Mouse (Mus musculus) spleen, adult 2 months (tissue): ENCODE data around the gene Fyco1. TPM values are rescaled to one million over a fixed set of nuclear protein-coding genes. Genes with fewer than 3 reads are reported as not detected.

Experiments used
- DNase-seq, 2 experiments: peaks; one replicate each; pipeline versions ENCODE4 v3.0.0 to v3.0.0-alpha.2; 2012 to 2021; ENCODE audit warnings: low spot score in 2 of 2, low read depth in 1 of 2
- H3K27ac ChIP-seq: fragments of 200-500 bp; 2 replicates; pipeline ENCODE4 v1.5.1; 2012; ENCODE audit warnings: low read length, inconsistent platforms; ENCODE audit not compliant: insufficient read depth
- H3K27me3 ChIP-seq: fragments of 200-500 bp; 2 replicates; pipeline ENCODE4 v1.6.1; 2012; ENCODE audit warnings: mild to moderate bottlenecking, moderate library complexity, low read length, inconsistent platforms; ENCODE audit not compliant: control insufficient read depth, insufficient read depth
- H3K36me3 ChIP-seq: fragments of 200-500 bp; 2 replicates; pipeline ENCODE4 v1.6.1; 2012; ENCODE audit warnings: mild to moderate bottlenecking, low read length, inconsistent platforms; ENCODE audit not compliant: control insufficient read depth, insufficient read depth
- H3K4me1 ChIP-seq: fragments of 200-500 bp; 2 replicates; pipeline ENCODE4 v1.6.1; 2011; ENCODE audit warnings: inconsistent platforms; ENCODE audit not compliant: control insufficient read depth, insufficient read depth, insufficient read length
- H3K4me3 ChIP-seq: fragments of 200-500 bp; 2 replicates; pipeline ENCODE4 v1.5.1; 2011; ENCODE audit warnings: mild to moderate bottlenecking, inconsistent platforms; ENCODE audit not compliant: insufficient read depth, insufficient read length; ENCODE audit errors: extremely low read depth
- CTCF ChIP-seq: fragments of 200-500 bp; IDR thresholded peaks from 2 replicates; pipeline ENCODE4 v1.5.1; 2011; ENCODE audit warnings: mild to moderate bottlenecking, inconsistent platforms; ENCODE audit not compliant: insufficient read depth, insufficient read length, insufficient replicate concordance; ENCODE audit errors: extremely low read depth
- POLR2A ChIP-seq: fragments of 200-500 bp; IDR thresholded peaks from 2 replicates; pipeline ENCODE4 v1.6.1; 2011; ENCODE audit warnings: low read depth, low read length, inconsistent platforms
- WGBS: fragments of 180-500 bp; shearing (Covaris S2); methylation state at CpG from one replicate; pipeline ENCODE4 v1.1.7; 2018; 5-methylcytosine and 5-hydroxymethylcytosine counted together
- polyA plus RNA-seq: library from polyadenylated mRNA; depleted of rRNA; stranded (reverse); fragments of >200 nt; gene quantifications from 2 replicates; pipeline ENCODE4 v1.2.3, GENCODE M21; 2012

Fyco1 gene
- polyA plus RNA-seq, 1 experiment: 6.0 TPM

DNA sequence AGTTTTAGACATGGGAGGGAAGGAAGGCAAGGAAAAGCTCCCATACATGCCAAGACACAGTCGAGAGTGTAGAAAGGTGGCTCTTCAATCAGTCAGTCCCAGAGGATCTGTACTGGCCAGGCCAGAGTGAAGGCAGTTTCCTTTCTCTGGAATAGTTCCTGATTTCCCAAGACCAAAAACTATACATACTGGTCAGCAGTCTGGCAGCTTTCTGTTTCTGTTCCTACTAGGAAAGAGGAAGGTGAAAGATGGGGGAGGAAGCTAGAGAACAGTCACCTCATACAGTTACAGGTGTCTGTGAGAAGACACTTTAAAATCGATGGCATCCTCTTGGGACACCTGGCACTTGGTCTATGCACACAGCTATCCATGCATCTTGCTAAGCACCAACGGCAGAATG is 36.3 kb downstream of the Fyco1 start:
- peaks cover 35% of the 10 kb centered on the region for H3K36me3 ChIP-seq
- no peaks in the 10 kb centered on the region for H3K27me3 ChIP-seq
- TF ChIP-seq CTCF (no peak), POLR2A (no peak)
- H3K4me1 ChIP-seq: peaks cover 4% of the 10 kb centered on the region; the same call in 1 of the 2 replicates
- DNase-seq: no peak
- 61% methylated on average over 3 of the region's 3 CpGs for WGBS
- H3K4me3 ChIP-seq: no peak overlapping the region
- H3K27ac ChIP-seq: 0 out of 2 replicates have a peak overlapping the region, but pooled peaks have one; percentile 7

DNA sequence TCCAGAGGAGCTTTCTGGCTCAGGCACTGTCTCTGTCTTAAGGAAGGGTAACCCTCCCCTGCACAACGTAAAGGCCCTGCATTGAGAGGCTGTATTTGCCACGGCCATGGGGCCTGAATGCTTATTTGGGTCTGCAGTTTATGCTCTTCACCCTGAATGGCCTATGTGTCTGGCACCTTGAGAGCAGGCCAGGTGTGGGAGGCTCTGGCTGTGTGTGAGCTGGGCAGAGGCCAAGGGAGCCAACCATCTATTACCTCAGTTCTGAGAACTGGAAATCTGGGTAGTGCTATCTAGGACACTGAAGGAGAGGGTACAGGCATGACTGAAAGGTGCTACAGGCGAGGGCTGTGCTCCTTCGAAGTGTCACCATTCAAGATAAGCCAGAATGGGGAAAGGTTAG is 36.9 kb downstream of the Fyco1 start:
- 77% methylated on average over 4 of the region's 4 CpGs for WGBS
- H3K4me1 ChIP-seq: peaks cover 4% of the 10 kb centered on the region; the same call in 1 of the 2 replicates
- peak overlapping the region; percentile 67 for H3K27ac ChIP-seq
- no peak overlapping the region for H3K4me3 ChIP-seq
- TF ChIP-seq CTCF (no peak), POLR2A (no peak)
- DNase-seq: no peak
- no peaks in the 10 kb centered on the region for H3K27me3 ChIP-seq
- H3K36me3 ChIP-seq: peaks cover 34% of the 10 kb centered on the region

DNA sequence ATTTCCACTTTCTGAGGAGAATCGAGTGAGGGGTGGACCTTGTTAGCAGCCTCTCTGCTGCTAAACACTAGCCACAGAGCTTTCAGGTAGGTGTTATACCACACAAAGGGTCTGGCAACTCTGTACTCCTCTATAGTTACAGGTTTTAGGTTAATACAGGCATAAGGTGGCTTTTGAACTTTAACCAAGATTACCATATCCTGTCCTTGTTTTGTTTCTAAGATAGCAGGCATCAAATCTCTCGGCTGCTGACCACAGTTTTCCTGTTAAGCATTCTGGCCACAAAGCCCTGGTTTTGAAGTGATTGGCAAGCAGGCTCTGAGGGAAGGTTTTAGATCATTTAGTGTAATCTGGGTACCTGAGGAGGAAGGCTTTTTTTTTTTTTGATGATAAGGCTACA is 37.4 kb downstream of the Fyco1 start:
- Histone ChIP-seq H3K27me3 (no peaks in the 10 kb centered on the region), H3K27ac (peak overlapping the region; percentile 38; the same call in 1 of the 2 replicates), H3K4me3 (no peak overlapping the region), H3K36me3 (peaks cover 33% of the 10 kb centered on the region), H3K4me1 (peaks cover 4% of the 10 kb centered on the region; the same call in 1 of the 2 replicates)
- TF ChIP-seq CTCF: no peak
- TF ChIP-seq POLR2A: no peak
- WGBS: 35% methylated on average over 2 of the region's 2 CpGs
- peak; percentile 14 to 58 for DNase-seq

DNA sequence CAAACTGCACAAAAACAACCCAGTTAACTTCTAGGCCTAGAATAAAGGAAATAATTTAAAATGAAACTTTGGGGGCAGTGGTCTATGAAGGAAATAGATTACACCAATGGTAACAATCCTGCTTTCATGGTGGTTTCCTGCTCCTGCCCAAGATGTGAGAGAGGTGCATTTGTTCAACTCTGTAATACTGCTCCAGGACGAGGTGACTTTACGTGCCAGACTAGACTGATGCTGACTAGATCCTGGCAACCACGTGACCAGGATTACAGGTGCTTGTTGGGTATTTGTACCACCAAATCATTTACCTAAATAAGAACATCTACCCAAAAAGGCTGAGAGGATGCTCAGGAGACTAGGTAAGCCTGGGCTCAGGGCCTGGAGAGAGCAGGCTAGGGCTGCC is 39.9 kb downstream of the Fyco1 start:
- TF ChIP-seq POLR2A: no peak
- no peak for TF ChIP-seq CTCF
- Histone ChIP-seq H3K4me3 (no peak overlapping the region), H3K27me3 (no peaks in the 10 kb centered on the region), H3K27ac (peak overlapping the region; percentile 42; the same call in 1 of the 2 replicates), H3K36me3 (peaks cover 24% of the 10 kb centered on the region), H3K4me1 (peaks cover 4% of the 10 kb centered on the region; the same call in 1 of the 2 replicates)
- 52% methylated on average over 3 of the region's 3 CpGs for WGBS
- no peak for DNase-seq

DNA sequence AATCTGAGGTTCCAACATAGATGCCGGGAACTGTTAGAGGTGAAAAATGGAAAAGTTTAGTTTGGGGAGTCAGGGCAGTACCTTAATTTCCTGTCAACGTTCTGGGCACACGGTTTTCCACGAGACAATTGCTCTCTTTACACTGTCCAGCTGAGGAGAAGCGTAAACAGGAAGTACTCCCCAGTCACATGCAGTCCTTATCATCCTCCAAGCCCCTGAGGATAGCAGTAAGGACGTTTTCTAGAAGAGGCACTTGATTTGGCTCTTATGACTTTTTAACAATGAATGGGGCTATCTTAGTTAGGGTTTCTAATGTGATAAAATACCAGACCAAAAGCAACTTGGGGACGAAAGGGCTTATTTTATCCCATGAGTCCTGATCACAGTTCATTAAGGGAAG is 43.1 kb downstream of the Fyco1 start:
- no peak overlapping the region for H3K27ac ChIP-seq
- peaks cover 16% of the 10 kb centered on the region for H3K36me3 ChIP-seq
- WGBS: 71% methylated on average over 7 of the region's 7 CpGs

DNA sequence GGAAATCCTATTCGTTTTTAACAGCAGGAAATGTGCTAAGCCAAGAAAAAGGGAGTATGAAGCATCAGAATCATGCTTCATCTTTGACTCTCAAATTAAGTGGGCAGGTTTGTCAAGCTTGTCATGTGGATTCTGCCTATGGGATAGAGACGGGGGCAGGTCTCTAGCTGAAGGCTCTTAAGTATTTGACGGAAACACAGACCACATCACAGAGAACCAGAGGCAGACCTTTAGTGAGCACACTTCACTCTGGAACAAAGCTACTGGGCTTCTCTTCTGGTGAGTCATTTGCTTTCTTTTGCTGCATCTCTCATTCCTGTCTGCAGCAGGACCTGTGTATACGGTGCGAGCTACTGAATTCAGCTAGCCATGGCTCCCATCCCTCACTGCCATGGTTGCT is 45.4 kb downstream of the Fyco1 start, which contains the start of gene Cxcr6:
Gene Cxcr6 (plus strand): TSS at position 209 of the 400 bp plus-strand sequence.
- Histone ChIP-seq H3K4me1 (no peaks in the 10 kb centered on the region), H3K36me3 (peaks cover 9% of the 10 kb centered on the region), H3K27ac (no peak within 1 kb of the TSS), H3K4me3 (no peak within 1 kb of the TSS; the same call in 1 of the 2 replicates), H3K27me3 (no peaks in the 10 kb centered on the region)
- WGBS: 74% methylated on average over 5 of the region's 5 CpGs
- peak in 1 of 2 experiments; percentile 47 for DNase-seq
- TF ChIP-seq POLR2A: no peak

More for the DNA sequence above, 43.1 kb downstream of the Fyco1 start:
- TF ChIP-seq POLR2A (no peak), CTCF (no peak)
- Histone ChIP-seq H3K4me1 (peaks cover under 1% of the 10 kb centered on the region; the same call in 1 of the 2 replicates), H3K27me3 (no peaks in the 10 kb centered on the region), H3K4me3 (no peak overlapping the region)
- DNase-seq: no peak

DNA sequence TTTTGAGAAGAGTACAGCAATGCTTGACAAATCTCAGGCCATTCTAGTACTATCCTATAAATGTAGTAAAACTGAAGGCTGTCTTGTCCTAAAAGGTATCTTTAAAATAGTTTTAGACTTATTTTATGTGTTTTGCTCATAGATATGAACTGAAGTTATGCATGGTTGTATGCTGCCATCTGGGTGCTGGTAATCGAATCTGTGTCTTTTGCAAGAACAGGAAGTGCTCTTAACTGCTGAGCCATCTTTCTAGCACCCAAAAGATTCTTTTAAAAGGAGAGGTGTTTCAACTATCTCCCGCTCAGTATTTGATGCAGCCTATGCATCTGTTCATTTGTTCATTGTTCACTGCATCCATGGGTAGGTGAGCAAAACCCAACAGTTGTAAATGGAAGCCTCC is 46.5 kb downstream of the Fyco1 start:
- no peak for DNase-seq
- no peak for TF ChIP-seq CTCF
- no peak for TF ChIP-seq POLR2A
- 69% methylated on average over 2 of the region's 2 CpGs for WGBS
- H3K36me3 ChIP-seq: peaks cover 10% of the 10 kb centered on the region
- no peaks in the 10 kb centered on the region for H3K4me1 ChIP-seq
- no peak overlapping the region for H3K4me3 ChIP-seq
- H3K27ac ChIP-seq: no peak overlapping the region
- no peaks in the 10 kb centered on the region for H3K27me3 ChIP-seq
